Mouse (Mus musculus) hindbrain, embryonic 11.5 days (tissue): ENCODE measurements at regions not wholly inside any gene's neighbourhood (a gene's known extent, or its start where the extent isn't known, plus 50 kb on each side); places are given as distances from the start of the nearest gene placed in this dataset.

ENCODE experiments used
- ATAC-seq: fragments of 200-750 bp; cut with Nextera tagmentation; 2 replicates; pipeline ENCODE4 v1.8.0; 2017; ENCODE audit warnings: mild to moderate bottlenecking, moderate TSS enrichment, moderate library complexity; ENCODE audit not compliant: low FRiP score
- DNase-seq: peaks from one replicate; pipeline ENCODE4 v3.0.0-alpha.2; 2015; ENCODE audit warnings: low spot score
- H3K27ac ChIP-seq: fragments of 300-500 bp; sonication (generic); 2 replicates; pipeline ENCODE4 v1.5.1; 2014; ENCODE audit warnings: mild to moderate bottlenecking, low read depth, low read length
- H3K27me3 ChIP-seq: fragments of 300-500 bp; sonication (generic); 2 replicates; pipeline ENCODE4 v1.6.1; 2014; ENCODE audit warnings: mild to moderate bottlenecking, low read length, moderate library complexity, mixed read lengths; ENCODE audit not compliant: control insufficient read depth, insufficient read depth
- H3K36me3 ChIP-seq: fragments of 300-500 bp; sonication (generic); 2 replicates; pipeline ENCODE4 v1.6.1; 2014; ENCODE audit warnings: mild to moderate bottlenecking, low read length, moderate library complexity, mixed read lengths; ENCODE audit not compliant: control insufficient read depth, insufficient read depth
- H3K4me1 ChIP-seq: fragments of 300-500 bp; sonication (generic); replicated peaks from 2 replicates; pipeline ENCODE4 v1.6.1; 2014; ENCODE audit warnings: low read length, mixed read lengths; ENCODE audit not compliant: control insufficient read depth, insufficient read depth
- H3K4me2 ChIP-seq: fragments of 300-500 bp; sonication (generic); replicated peaks from 2 replicates; pipeline ENCODE4 v1.6.1; 2014; ENCODE audit warnings: mild to moderate bottlenecking, low read depth, low read length
- H3K4me3 ChIP-seq: fragments of 300-500 bp; sonication (generic); 2 replicates; pipeline ENCODE4 v1.5.1; 2014; ENCODE audit warnings: low read depth, low read length
- H3K9ac ChIP-seq: fragments of 300-500 bp; sonication (generic); 2 replicates; pipeline ENCODE4 v1.6.1; 2014; ENCODE audit warnings: low read depth, low read length
- H3K9me3 ChIP-seq: fragments of 300-500 bp; sonication (generic); 2 replicates; pipeline ENCODE4 v1.6.1; 2016; ENCODE audit warnings: low read length; ENCODE audit not compliant: control insufficient read depth
- WGBS: fragments of 180-500 bp; shearing (Covaris S2); extraction: QIAGEN DNeasy Blood & Tissue Kit; methylation state at CpG from one replicate; pipeline ENCODE4 v1.1.7; 2014; 5-methylcytosine and 5-hydroxymethylcytosine counted together

GRCm38 (mm10) chr2:147803102-147803501 is 243.7 kb downstream of the Foxa2 start:
- no peak overlapping the region for H3K4me3 ChIP-seq
- 40% methylated on average over 4 of the region's 4 CpGs for WGBS
- DNase-seq (peak; percentile 41), ATAC-seq (no peak)
- no peak overlapping the region for H3K9ac ChIP-seq
- H3K36me3 ChIP-seq = no peaks in the 10 kb centered on the region
- no peaks in the 10 kb centered on the region; the same call in 1 of the 2 replicates for H3K27me3 ChIP-seq
- no peaks in the 10 kb centered on the region for H3K9me3 ChIP-seq
- no peak overlapping the region for H3K27ac ChIP-seq
- no peaks in the 10 kb centered on the region for H3K4me1 ChIP-seq
- no peak overlapping the region for H3K4me2 ChIP-seq

DNA sequence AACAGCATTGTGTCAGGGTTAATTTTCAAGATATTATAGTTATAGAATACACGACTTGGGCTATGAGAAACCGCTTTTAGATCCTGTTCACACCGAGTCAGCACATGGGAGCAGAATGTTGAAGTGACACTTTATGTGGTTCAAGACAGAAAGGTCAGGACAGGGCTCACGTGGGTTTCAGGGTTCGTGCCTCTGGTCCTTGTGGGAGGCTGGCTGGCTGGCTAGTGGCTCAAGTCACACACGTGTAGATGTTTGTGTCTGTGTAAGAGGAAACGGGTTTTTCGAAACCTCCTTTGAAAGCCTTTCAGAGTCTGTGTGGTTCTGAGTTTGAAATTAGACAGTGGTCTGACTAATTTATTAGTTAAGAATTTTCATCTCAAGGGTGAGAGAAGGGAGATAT is 255.3 kb downstream of the Foxa2 start:
- 86% methylated on average over 8 of the region's 8 CpGs for WGBS
- H3K4me1 ChIP-seq = no peaks in the 10 kb centered on the region
- DNase-seq (no peak), ATAC-seq (no peak)
- no peaks in the 10 kb centered on the region for H3K27me3 ChIP-seq
- no peak overlapping the region for H3K27ac ChIP-seq
- H3K36me3 ChIP-seq = no peaks in the 10 kb centered on the region
- no peaks in the 10 kb centered on the region for H3K9me3 ChIP-seq
- H3K4me3 ChIP-seq = no peak overlapping the region
- H3K9ac ChIP-seq = no peak overlapping the region
- H3K4me2 ChIP-seq = no peak overlapping the region

GRCm38 (mm10) chr2:147789877-147790276 is 256.9 kb downstream of the Foxa2 start:
- 74% methylated on average over 1 of the region's 1 CpGs for WGBS
- peak; percentile 27; the same call in 1 of the 2 replicates for ATAC-seq
- Histone ChIP-seq H3K4me1 (no peaks in the 10 kb centered on the region), H3K36me3 (no peaks in the 10 kb centered on the region), H3K9me3 (no peaks in the 10 kb centered on the region), H3K27ac (no peak overlapping the region), H3K9ac (no peak overlapping the region), H3K4me3 (no peak overlapping the region), H3K4me2 (no peak overlapping the region), H3K27me3 (no peaks in the 10 kb centered on the region)
- no peak for DNase-seq

DNA sequence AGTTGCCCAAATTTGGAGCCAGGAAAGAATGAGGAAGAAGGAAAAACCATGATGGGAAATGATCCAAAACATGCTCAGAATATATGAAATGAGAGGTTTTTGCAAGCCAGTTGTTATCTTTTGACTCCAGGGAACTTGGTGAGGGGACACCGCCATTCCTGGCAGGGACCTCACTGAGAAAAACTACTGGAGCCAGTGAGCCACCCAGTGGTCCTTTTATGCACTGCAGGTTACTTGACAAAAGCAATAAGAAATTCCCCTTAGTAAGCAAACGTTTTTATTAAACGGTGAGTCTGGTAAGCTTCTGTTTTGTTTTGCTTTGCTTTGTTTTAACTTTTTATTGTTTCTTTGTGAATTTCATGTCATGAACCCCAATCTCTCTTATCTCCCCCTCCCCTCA is 257.5 kb downstream of the Foxa2 start:
- no peak overlapping the region for H3K4me2 ChIP-seq
- no peak overlapping the region for H3K27ac ChIP-seq
- no peaks in the 10 kb centered on the region for H3K27me3 ChIP-seq
- DNase-seq (peak; percentile 82), ATAC-seq (no peak)
- no peaks in the 10 kb centered on the region for H3K9me3 ChIP-seq
- 10% methylated on average over 3 of the region's 3 CpGs for WGBS
- no peak overlapping the region for H3K9ac ChIP-seq
- no peaks in the 10 kb centered on the region for H3K36me3 ChIP-seq
- H3K4me3 ChIP-seq = no peak overlapping the region
- H3K4me1 ChIP-seq = no peaks in the 10 kb centered on the region

DNA sequence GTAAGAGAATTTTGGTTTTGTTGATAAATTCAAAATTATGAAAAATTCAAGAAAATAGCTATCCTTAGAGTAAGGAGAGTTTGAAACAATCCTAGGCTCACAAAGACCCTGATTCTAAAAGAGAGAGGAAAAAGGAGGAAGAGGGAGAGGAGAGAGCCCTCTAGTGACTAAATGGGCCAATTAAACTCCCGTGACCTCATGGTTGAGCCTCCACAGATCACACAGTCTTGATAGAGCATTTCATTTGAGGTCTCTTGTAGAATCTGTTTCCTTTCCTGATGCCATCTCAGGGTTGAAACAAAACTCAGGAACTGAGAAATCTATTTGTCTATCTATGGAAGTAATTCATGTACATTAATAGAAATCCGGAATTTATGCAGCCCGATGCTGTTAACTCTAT is 258.8 kb downstream of the Foxa2 start:
- H3K4me2 ChIP-seq = no peak overlapping the region
- no peak for ATAC-seq
- no peak overlapping the region for H3K27ac ChIP-seq
- peak; percentile 26 for DNase-seq
- WGBS = 78% methylated on average over 3 of the region's 3 CpGs
- H3K36me3 ChIP-seq = no peaks in the 10 kb centered on the region
- H3K4me3 ChIP-seq = no peak overlapping the region
- H3K9me3 ChIP-seq = no peaks in the 10 kb centered on the region
- H3K9ac ChIP-seq = no peak overlapping the region
- no peaks in the 10 kb centered on the region for H3K4me1 ChIP-seq
- no peaks in the 10 kb centered on the region for H3K27me3 ChIP-seq

DNA sequence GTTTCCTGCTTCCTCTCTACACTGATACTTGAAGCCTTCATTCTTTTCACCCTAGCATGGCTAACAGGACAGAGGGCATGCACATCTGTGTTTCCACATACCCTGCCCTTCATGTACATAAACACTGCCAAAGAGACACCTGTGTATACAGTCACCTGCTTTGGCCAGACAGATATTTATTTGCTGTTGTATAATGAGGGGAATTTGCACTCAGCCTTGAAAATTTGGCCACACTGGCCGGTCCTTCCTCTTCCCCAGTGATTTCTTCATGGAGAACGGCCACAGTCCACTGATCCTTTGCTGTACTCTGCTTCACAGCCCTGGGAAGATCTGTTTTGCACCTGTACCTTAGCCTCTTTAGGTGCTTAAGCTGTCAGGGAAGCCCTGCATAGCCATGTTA is 264.3 kb downstream of the Foxa2 start:
- WGBS = 86% methylated on average over 2 of the region's 2 CpGs

GRCm38 (mm10) chr2:147776316-147776715 is 270.5 kb downstream of the Foxa2 start:
- Histone ChIP-seq H3K4me1 (no peaks in the 10 kb centered on the region), H3K9me3 (no peaks in the 10 kb centered on the region), H3K27ac (no peak overlapping the region), H3K4me3 (no peak overlapping the region), H3K9ac (no peak overlapping the region), H3K27me3 (no peaks in the 10 kb centered on the region), H3K4me2 (no peak overlapping the region), H3K36me3 (no peaks in the 10 kb centered on the region)
- DNase-seq (no peak), ATAC-seq (no peak)
- 55% methylated on average over 2 of the region's 2 CpGs for WGBS

More for the DNA sequence above, 264.3 kb downstream of the Foxa2 start:
- Histone ChIP-seq H3K9ac (no peak overlapping the region), H3K36me3 (no peaks in the 10 kb centered on the region), H3K4me2 (no peak overlapping the region), H3K4me1 (no peaks in the 10 kb centered on the region), H3K4me3 (no peak overlapping the region), H3K9me3 (no peaks in the 10 kb centered on the region), H3K27me3 (peaks cover 2% of the 10 kb centered on the region; the same call in 1 of the 2 replicates), H3K27ac (no peak overlapping the region)
- no peak for ATAC-seq
- no peak for DNase-seq

- Histone ChIP-seq H3K9me3 (no peaks in the 10 kb centered on the region), H3K4me2 (no peak overlapping the region), H3K36me3 (no peaks in the 10 kb centered on the region), H3K4me1 (no peaks in the 10 kb centered on the region), H3K27ac (no peak overlapping the region), H3K9ac (no peak overlapping the region), H3K27me3 (no peaks in the 10 kb centered on the region), H3K4me3 (no peak overlapping the region)
- DNase-seq (no peak), ATAC-seq (no peak)
- WGBS = 76% methylated on average over 1 of the region's 1 CpGs
These were observed 274.2 kb downstream of the Foxa2 start for GRCm38 (mm10) chr2:147772579-147772978.

GRCm38 (mm10) chr2:147753089-147753488 is 293.7 kb downstream of the Foxa2 start:
- ATAC-seq = no peak
- Histone ChIP-seq H3K36me3 (no peaks in the 10 kb centered on the region), H3K27ac (no peak overlapping the region), H3K27me3 (no peaks in the 10 kb centered on the region), H3K4me3 (no peak overlapping the region), H3K9me3 (no peaks in the 10 kb centered on the region), H3K9ac (no peak overlapping the region), H3K4me2 (no peak overlapping the region), H3K4me1 (no peaks in the 10 kb centered on the region)
- WGBS = 84% methylated on average over 2 of the region's 2 CpGs
- DNase-seq = no peak
